14 mouse cellular contexts compared by ENCODE assay signal in the genomic region with DNA sequence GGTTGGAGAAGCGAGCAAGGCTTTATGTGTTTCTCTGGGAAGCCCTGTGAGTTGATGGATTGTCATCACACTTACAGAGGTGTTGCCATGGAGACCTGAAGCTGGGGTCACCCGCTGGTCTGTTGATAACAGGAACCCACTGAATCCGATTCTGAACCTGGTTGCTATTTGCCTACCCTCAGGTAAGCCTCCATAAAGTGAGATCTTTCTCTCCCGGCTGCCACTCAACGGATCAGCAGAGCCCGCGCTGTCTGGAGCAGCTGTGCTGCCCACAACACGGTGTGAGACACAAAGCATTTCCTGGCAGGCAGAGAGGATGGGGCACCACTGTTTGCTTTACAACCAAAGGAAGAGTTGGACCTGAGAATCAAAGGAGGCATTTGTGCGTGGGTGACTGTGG.
DNase-seq lines count a peak whose midpoint lies in the region; ATAC-seq and TF ChIP-seq lines count a peak whose summit lies in the region.
"Had no signal": no experiment of that assay in that cellular context is flagged by ENCODE, and none has a peak within 500 bp of the region (broad histone marks: within the 10 kb centered on the region; RNA-seq: fewer than 3 reads in every experiment).

No protein-coding gene starts in this region.

- 22% methylated on average over 9 of the region's 9 CpGs for WGBS in lung, embryonic 14.5 days
- 19% methylated on average over 9 of the region's 9 CpGs for WGBS in lung, postnatal 0 days

- DNase-seq in embryo, embryonic 10 days (ENCODE audit: low spot score): peak; percentile 15
- DNase-seq in embryo, embryonic 9.5 days (ENCODE audit: extremely low spot score): no peak
- DNase-seq in lung, embryonic 14.5 days: peak; percentile 21
- DNase-seq in lung, postnatal 0 days (ENCODE audit: low spot score): no peak
- DNase-seq in mesoderm, embryonic 11.5 days (ENCODE audit: low read depth, low spot score): peak; percentile 41
- no peak for DNase-seq in layer of hippocampus, adult 11-12 months (ENCODE audit: low spot score)
- DNase-seq in cerebellum, adult 18-20 months: no peak
- DNase-seq: adrenal gland, postnatal 14 days; cerebellum, postnatal 36 days; gastrocnemius, postnatal 36 days; kidney, postnatal 10 days; left cerebral cortex, postnatal 4 days had no signal

- 0 out of 2 replicates have a peak, but pooled peaks cover 3% of the 10 kb centered on the region for H3K36me3 ChIP-seq in lung, embryonic 14.5 days (ENCODE audit: insufficient read depth)
- no peaks in the 10 kb centered on the region for H3K36me3 ChIP-seq in lung, postnatal 0 days (ENCODE audit: insufficient read depth, low read length)

- no peak for ATAC-seq in lung, embryonic 14.5 days (ENCODE audit: insufficient read depth)
- no peak for ATAC-seq in lung, postnatal 0 days
- peak; percentile 26 for ATAC-seq in activated CD4-positive, CD25-positive, alpha-beta regulatory T cell, adult 4 months

- no peaks in the 10 kb centered on the region for H3K4me1 ChIP-seq in lung, embryonic 14.5 days (ENCODE audit: insufficient read depth)
- no peaks in the 10 kb centered on the region for H3K4me1 ChIP-seq in lung, postnatal 0 days (ENCODE audit: insufficient read depth, low read depth, low read length)

- no peaks in the 10 kb centered on the region for H3K27me3 ChIP-seq in lung, embryonic 14.5 days (ENCODE audit: insufficient read depth, low read length)
- H3K27me3 ChIP-seq in lung, postnatal 0 days (replicated peaks; ENCODE audit: insufficient read depth, low read length): no peaks in the 10 kb centered on the region

- TF ChIP-seq EP300 in lung, postnatal 0 days (IDR thresholded peaks at IDR 0.05): no peak

- no peak overlapping the region for H3K27ac ChIP-seq in lung, embryonic 14.5 days (ENCODE audit: low read depth)
- H3K27ac ChIP-seq in lung, postnatal 0 days (ENCODE audit: low read length): no peak overlapping the region
- H3K27ac ChIP-seq: liver, embryonic 14.5 days had no signal

- 0 out of 2 replicates have a peak overlapping the region, but pooled peaks have one; percentile 1 for H3K4me2 ChIP-seq in lung, embryonic 14.5 days
- H3K4me2 ChIP-seq in lung, postnatal 0 days (replicated peaks; ENCODE audit: low read depth, low read length): no peak overlapping the region

- H3K4me3 ChIP-seq in lung, embryonic 14.5 days (ENCODE audit: low read depth, low read length): no peak overlapping the region
- H3K4me3 ChIP-seq in lung, postnatal 0 days (ENCODE audit: low read depth, low read length): no peak overlapping the region

- H3K9me3 ChIP-seq in lung, embryonic 14.5 days (ENCODE audit: low read depth, low read length): no peaks in the 10 kb centered on the region
- no peaks in the 10 kb centered on the region for H3K9me3 ChIP-seq in lung, postnatal 0 days (ENCODE audit: low read length)

- H3K9ac ChIP-seq in lung, embryonic 14.5 days: no peak overlapping the region
- H3K9ac ChIP-seq in lung, postnatal 0 days (replicated peaks; ENCODE audit: low read depth): no peak overlapping the region
- H3K9ac ChIP-seq: liver, embryonic 14.5 days had no signal

- TF ChIP-seq CTCF in lung, embryonic 14.5 days (IDR thresholded peaks at IDR 0.05; ENCODE audit: low read depth): no peak
- no peak for TF ChIP-seq CTCF in lung, postnatal 0 days (IDR thresholded peaks at IDR 0.05)

Comparison
In these comparisons a context has a peak if more than half of its experiments do, and no peak if none do; other contexts are left out.
1. DNase-seq: peak in embryo, embryonic 10 days (single experiment), lung, embryonic 14.5 days (single experiment) and mesoderm, embryonic 11.5 days (single experiment); none in embryo, embryonic 9.5 days (single experiment), lung, postnatal 0 days (single experiment), layer of hippocampus, adult 11-12 months (single experiment) and cerebellum, adult 18-20 months (0 of 2).